Mouse (Mus musculus): ENCODE results near the gene Rer1.
"Not testable (repeated sequence)": the region's sequence is repeated elsewhere in the genome, so short reads cannot be mapped to it uniquely, and the experiment has no call there.

Gene Rer1

DNA sequence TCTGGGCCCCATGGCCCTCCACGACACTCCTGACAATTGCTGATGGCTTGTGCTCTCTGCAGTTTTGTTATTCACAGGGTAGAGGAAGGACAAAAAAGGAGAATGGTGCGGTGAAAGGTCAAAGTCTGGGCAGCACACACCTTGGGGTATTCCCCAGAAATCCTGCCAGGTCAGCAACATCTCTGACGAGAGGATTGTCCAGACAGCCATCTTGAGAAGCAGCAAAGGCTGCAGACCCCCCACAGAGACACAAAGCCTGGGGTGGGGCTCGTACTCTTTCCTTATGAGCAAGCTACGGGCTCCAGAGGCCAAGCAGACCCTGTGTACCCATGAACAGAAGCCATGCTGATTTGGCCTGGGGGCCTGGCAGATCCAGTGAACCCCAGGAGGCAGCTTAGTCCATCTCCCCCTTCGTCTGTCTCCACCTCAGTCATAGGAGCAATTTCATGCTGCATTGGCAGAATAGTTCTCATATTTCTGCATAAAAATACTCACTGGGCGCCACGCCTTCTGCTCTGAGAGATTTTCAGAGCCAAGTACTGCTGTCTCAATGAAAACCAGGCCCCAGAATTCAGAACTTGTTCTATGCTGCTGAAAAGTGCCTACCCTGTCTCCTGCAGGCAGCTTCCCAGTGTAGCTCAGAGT lies 27.7 kb upstream of the Rer1 start:
- no peak for DNase-seq (ENCODE audit: low spot score in 2 of 2)

DNA sequence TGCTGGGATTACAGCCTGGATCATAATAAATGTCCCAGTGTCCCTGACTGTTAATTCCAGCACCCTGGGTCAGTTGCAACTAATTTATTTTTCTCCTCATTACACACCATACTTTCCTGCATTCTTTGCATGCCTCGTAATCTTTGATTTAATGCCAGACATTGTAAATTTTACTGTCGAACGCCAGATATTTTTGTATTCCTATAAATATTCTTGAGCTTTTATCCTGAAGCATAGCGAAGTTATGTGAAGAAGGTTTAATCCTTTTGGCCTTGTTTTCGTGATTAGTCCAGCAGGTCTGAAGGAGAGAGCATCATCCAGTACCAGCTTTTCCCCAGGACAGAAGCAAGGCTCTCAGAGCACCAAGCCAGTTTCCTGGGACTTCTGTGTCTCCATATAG lies 23.3 kb upstream of the Rer1 start:
- DNase-seq (ENCODE audit: low spot score in 2 of 2): no peak

DNA sequence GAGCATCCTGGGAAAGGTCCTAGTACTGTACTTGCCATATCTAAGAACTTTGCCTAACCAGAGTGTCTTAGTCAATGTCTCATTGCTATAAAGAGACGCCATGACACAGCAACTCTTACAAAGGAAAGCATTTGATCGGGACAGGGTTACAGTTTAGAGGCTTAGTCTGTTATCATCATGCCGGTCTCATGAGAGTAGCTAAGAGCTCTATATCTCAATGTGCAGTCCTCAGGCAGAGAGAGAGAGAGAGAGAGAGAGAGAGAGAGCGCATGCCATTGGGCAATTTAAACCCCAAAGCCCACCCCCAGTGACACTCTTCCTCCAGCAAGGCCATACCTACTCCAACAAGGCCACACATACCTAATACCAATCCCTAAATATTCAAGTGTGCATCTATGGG lies 21.7 kb upstream of the Rer1 start:
- no peak for DNase-seq (ENCODE audit: low spot score in 2 of 2)

- DNase-seq (ENCODE audit: low spot score in 2 of 2): no peak
Measured at GRCm38 (mm10) chr4:155098572-155098971, 12.4 kb upstream of the Rer1 start.

DNA sequence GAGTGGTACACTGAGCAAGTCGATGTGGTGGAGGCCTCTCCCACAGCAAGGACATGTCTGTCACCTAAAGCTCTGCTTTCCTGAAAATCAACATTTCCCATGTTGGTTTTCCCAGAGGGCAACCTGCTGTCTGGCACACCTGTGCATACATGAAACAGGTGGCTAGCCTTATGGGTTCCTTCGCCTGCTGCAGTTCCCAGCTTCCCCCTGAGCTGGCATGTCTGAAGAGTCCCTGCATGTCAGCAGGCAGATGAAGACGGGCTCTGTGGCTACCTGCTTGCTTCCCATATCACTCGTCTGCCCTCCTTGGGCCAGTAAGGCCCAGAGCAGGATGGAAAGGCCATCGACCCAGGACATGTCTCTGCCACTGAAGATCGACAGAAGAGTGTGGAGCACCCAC lies 11.3 kb upstream of the Rer1 start:
- DNase-seq (ENCODE audit: low spot score in 2 of 2): no peak

- DNase-seq (ENCODE audit: low spot score in 2 of 2): no peak
Measured at GRCm38 (mm10) chr4:155095967-155096366, 9.8 kb upstream of the Rer1 start.

- peak; percentile 71 to 83 for DNase-seq (ENCODE audit: low spot score in 2 of 2)
Measured at GRCm38 (mm10) chr4:155095238-155095900, 9.2 kb upstream of the Rer1 start.

- DNase-seq (ENCODE audit: low spot score in 2 of 2): no peak
Measured at GRCm38 (mm10) chr4:155094565-155094964, 8.4 kb upstream of the Rer1 start.

DNA sequence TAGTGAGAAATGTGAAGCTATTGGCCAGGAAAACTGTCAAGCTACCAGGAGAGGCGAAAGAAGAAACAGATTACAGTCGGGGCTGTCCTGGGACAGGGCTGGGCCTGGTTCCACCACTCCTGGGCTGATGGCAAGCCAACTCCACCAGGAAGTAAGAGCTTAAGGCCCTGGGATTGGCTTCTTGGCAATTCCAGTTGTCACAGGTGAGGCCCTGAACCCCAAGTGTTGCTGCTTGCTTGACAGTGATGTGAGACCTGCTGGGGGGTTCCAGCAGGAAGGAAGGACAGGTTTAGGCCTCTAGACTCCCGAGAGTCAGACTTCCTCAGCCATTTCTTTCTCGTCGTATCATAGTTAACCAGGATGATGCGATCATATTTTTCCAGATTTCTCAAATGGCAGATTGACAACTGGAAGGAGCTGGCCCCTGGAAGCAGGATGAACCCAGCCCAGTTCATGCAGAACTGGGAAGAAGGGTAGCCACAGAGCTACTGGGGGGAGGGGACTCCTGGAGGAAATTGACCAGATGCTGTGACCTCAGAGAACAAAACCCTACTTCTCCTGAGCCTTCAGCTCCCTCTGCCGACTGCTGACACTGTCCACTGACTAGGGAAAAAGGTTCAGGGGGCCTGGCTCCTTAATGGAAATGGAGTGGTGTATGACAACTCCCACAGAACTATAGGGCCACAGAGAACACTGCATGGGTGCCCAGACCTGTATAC lies 7.4 kb upstream of the Rer1 start:
- no peak for DNase-seq (ENCODE audit: low spot score in 2 of 2)

- no peak for DNase-seq (ENCODE audit: low spot score in 2 of 2)
Measured at GRCm38 (mm10) chr4:155092718-155093430, 6.7 kb upstream of the Rer1 start.

DNA sequence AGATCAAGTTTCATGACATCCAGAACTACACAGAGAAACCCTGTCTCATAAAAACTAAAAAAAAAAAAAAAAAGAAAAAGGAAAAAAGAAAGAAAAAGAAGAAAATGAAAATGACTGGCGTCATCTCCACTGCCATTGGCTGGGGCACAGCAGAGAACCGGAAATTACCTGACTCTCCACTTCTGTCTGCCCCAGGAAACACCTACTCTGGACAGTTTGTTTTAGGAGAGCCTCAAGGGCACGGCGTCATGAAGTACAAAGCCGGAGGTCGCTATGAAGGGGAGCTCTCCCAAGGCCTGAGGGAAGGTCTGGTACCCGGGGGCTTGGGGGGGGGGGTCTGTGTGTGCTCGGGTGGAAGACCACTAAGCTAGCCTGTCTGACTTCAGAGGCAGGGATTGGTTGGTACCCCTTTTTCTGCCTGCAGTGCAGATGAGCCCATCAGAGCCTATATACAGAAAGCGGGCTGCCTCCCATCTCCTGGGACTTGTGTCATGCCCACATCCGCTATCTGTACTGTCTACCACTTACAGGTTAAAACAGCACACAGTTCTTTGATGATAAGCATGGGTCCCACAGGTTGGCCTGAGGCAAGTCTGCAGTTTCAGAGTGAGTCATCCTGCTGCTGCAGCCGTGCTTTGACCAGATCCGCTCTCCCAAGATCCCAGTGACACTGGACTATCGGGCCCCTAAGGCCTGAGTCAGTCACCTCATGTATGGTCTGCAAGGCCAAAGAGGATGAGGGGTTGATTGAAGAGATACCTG lies 4.7 kb upstream of the Rer1 start:
- DNase-seq (ENCODE audit: low spot score in 2 of 2): no peak

GRCm38 (mm10) chr4:155090147-155090546 lies 4.0 kb upstream of the Rer1 start:
- no peak for DNase-seq (ENCODE audit: low spot score in 2 of 2)

DNA sequence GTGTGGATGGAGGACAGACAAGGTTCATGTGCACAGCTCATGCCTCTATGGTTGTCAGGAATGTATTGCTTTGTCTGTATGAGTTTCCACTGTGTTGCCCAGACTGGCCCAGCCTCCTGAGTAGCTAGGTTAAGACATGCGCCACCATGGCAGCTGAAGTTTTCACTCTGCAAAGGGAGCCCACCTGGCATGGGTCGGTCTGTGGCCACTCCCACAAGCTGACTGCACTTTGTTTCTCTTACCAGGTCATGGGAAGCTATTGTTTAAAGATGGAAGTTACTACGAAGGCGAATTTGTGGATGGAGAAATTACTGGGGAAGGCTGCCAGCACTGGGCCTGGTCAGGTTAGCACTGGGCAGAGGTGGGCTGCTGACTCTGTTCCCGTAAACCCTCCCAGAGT lies 3.1 kb upstream of the Rer1 start:
- no peak for DNase-seq (ENCODE audit: low spot score in 2 of 2)

DNA sequence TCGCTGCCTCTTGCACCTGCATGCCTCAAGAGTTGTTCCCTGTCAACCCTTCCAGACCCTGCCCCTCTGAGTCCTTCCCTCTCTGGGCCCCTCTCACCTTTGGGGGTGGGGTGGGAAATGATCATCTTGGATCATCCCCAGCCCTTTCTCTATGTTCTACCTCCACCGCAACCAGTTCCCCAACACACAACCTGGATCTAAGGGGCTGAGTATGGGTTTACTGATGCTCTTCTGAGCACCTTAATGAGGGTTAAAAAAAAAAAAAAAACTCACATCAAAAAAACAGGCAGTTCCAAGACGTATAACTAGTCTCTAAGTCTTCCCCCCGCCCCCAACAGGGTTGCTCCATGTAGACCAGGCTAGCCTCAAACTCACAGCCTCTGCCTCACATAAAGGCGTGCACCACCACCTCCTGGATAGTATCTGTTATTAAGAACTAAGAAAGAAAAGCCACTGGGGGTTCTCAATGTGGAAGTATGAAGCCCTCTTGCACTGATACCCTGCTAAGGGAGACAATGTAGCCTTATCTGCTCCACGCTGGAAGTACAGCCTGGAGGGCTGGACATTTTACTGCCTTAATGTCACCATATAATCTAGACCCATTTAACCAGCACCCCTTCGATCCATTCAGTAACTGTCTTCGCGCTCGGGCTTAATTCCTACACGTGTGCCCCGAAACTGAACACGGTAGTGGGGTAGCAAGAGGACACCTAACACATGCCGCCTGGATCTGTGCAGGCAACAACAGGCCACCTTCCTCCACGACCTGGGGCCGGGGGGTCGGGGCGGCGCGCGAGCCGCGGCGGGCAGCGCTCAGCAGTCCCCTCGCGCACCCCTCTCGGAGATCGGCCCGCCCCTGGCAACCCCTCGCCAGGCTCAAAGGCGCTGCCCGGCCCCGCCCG lies 725 bp downstream of the Rer1 start:
- DNase-seq (ENCODE audit: low spot score in 2 of 2): no peak

GRCm38 (mm10) chr4:155084351-155084750 lies 1.8 kb downstream of the Rer1 start:
- DNase-seq (ENCODE audit: low spot score in 2 of 2): no peak

- DNase-seq (ENCODE audit: low spot score in 2 of 2): no peak
Measured at GRCm38 (mm10) chr4:155083553-155083952, 2.6 kb downstream of the Rer1 start.

DNA sequence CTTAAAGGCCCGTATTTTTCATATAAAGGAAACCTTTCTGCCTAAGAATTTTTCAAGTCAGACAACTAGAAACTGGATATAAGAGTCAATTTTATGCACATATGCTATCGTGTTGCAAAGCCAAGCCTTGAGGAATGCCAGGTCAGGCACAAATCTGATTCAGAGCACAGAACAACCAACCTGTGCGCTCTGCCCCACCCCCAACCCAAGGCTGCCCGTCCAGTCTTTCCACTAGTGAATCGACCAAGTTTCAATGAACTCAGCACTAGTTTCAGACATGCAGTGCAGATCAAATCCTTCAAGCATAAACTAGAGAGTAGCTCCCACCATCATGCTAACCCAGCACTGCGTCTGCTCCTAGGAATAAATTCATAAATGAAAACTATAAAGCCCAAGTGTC lies 6.5 kb downstream of the Rer1 start:
- peak in 1 of 2 experiments; percentile 76 for DNase-seq (ENCODE audit: low spot score in 2 of 2)

- not testable (repeated sequence) for DNase-seq (ENCODE audit: low spot score in 2 of 2)
Measured at GRCm38 (mm10) chr4:155078808-155079207, 7.4 kb downstream of the Rer1 start.

GRCm38 (mm10) chr4:155076677-155077076 lies 9.5 kb downstream of the Rer1 start:
- DNase-seq (ENCODE audit: low spot score in 2 of 2): no peak

DNA sequence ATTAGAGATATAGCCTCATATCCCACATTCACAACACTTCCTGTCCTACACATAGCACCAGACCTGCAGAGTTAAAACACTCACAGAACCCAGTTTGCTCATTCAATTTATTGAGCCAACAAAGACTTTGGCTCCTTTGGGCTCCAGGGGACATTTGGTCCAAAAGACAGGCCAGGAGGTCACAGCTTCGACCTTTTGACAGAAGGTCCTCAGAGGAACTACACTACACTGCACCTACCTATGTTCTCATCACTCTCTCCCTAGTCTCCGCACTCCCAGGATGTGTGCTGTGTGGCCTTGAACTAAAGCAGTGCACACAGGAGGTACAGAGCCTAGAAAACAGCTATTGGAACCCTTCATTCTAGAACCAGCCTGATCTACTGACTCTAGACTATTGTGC lies 10.4 kb downstream of the Rer1 start:
- no peak for DNase-seq (ENCODE audit: low spot score in 2 of 2)

GRCm38 (mm10) chr4:155075137-155075536 lies 11.0 kb downstream of the Rer1 start:
- no peak for DNase-seq (ENCODE audit: low spot score in 2 of 2)
